Comparison of ENCODE assay signal across 15 mouse cellular contexts in the genomic region with DNA sequence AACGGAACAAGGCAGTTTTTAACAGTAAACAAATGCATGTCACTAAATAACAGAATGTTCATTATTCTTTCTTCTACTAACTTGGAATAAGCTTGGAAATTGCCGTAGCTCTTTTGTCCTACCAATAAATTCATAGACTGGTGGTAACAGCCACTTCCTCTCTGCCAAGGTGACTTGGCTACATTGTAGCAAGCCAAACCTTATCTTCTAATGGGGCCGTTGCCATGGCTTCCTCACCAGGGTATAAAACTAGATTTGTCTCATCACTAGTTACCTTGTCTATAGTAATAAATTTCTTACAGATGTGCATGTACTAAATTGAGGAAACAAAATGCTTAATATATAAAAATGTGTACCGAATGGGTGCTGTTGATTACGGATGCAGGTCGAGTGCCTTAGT.
"Had no signal": no experiment of that assay in that cellular context is flagged by ENCODE, and none has a peak within 500 bp of the region (broad histone marks: within the 10 kb centered on the region; RNA-seq: fewer than 3 reads in every experiment).

No protein-coding gene starts in this region.

- H3K27me3 ChIP-seq: neural tube, embryonic 15.5 days; stomach, embryonic 15.5 days had no signal

- H3K4me2 ChIP-seq: neural tube, embryonic 15.5 days; stomach, embryonic 15.5 days had no signal

- H3K4me3 ChIP-seq: neural tube, embryonic 15.5 days; stomach, embryonic 15.5 days had no signal

- H3K36me3 ChIP-seq: neural tube, embryonic 15.5 days; stomach, embryonic 15.5 days had no signal

- DNase-seq: retina, postnatal 1 day; right cerebral cortex, adult 18-20 months; right cerebral cortex, postnatal 14 days; right cerebral cortex, postnatal 25 days; right cerebral cortex, postnatal 4 days; spleen, adult 18-20 months; thymus, adult 18-20 months; thymus, adult 2 months; thymus, postnatal 14 days; thymus, postnatal 25 days; thymus, postnatal 36 days; thymus, postnatal 4 days had no signal

- H3K9me3 ChIP-seq: neural tube, embryonic 15.5 days; stomach, embryonic 15.5 days had no signal

- H3K4me1 ChIP-seq: neural tube, embryonic 15.5 days; stomach, embryonic 15.5 days had no signal

- H3K9ac ChIP-seq: neural tube, embryonic 15.5 days; stomach, embryonic 15.5 days had no signal

- H3K27ac ChIP-seq: neural tube, embryonic 15.5 days; stomach, embryonic 15.5 days; stomach, postnatal 0 days had no signal
